Mouse (Mus musculus): ENCODE data around the gene Mamdc2. TPM values are rescaled to one million over a fixed set of nuclear protein-coding genes. Genes with fewer than 3 reads are reported as not detected.

The Mamdc2 gene
- total and polyA plus RNA-seq, 3 experiments: not detected

GRCm38 (mm10) chr19:23435731-23436130 is 12.5 kb downstream of the Mamdc2 start:
- DNase-seq (ENCODE audit: low read depth, low spot score): no peak
- Histone ChIP-seq H3K4me1 (ENCODE audit: control insufficient read depth in 1 of 2, insufficient read depth in 2 of 2, low read length in 2 of 2) (no peaks in the 10 kb centered on the region), H3K9ac (ENCODE audit: control insufficient read depth, low read depth, low read length, poor library complexity, severe bottlenecking) (no peak overlapping the region)

GRCm38 (mm10) chr19:23434433-23434832 is 13.8 kb downstream of the Mamdc2 start:
- H3K9ac ChIP-seq (ENCODE audit: control insufficient read depth, low read depth, low read length, poor library complexity, severe bottlenecking): no peak overlapping the region
- no peaks in the 10 kb centered on the region for H3K9me3 ChIP-seq (replicated peaks; ENCODE audit: insufficient read depth, low read length)
- TF ChIP-seq TCF12 (IDR thresholded peaks at IDR 0.05; ENCODE audit: low read depth, low read length): no peak
- TF ChIP-seq CHD1 (IDR thresholded peaks at IDR 0.05; ENCODE audit: low read depth, low read length): no peak
- no peak for TF ChIP-seq BHLHE40 (IDR thresholded peaks at IDR 0.05; ENCODE audit: borderline replicate concordance, low read depth, low read length)
- no peak for TF ChIP-seq POLR2A (IDR thresholded peaks at IDR 0.05; ENCODE audit: control insufficient read depth in 1 of 2, insufficient read depth in 1 of 2, low read depth in 1 of 2, low read length in 2 of 2, poor library complexity in 1 of 2)
- no peak for TF ChIP-seq MAZ (IDR thresholded peaks at IDR 0.05; ENCODE audit: low read depth, low read length)
- TF ChIP-seq JUND (IDR thresholded peaks at IDR 0.05; ENCODE audit: low read depth, low read length): no peak
- TF ChIP-seq TBP (IDR thresholded peaks at IDR 0.05; ENCODE audit: low read depth, low read length): no peak
- TF ChIP-seq NELFE (IDR thresholded peaks at IDR 0.05; ENCODE audit: low read depth, low read length): no peak
- H3K4me1 ChIP-seq (ENCODE audit: control insufficient read depth in 1 of 2, insufficient read depth in 2 of 2, low read length in 2 of 2): no peaks in the 10 kb centered on the region
- DNase-seq (ENCODE audit: low read depth, low spot score): no peak
- no peak overlapping the region for H3K4me3 ChIP-seq (ENCODE audit: control insufficient read depth in 1 of 2, insufficient read depth in 1 of 2, low read depth in 2 of 2, low read length in 2 of 2)
- no peaks in the 10 kb centered on the region for H3K27me3 ChIP-seq (ENCODE audit: control insufficient read depth in 1 of 2, insufficient read depth in 2 of 2, low read length in 2 of 2)
- H3K79me2 ChIP-seq (ENCODE audit: control insufficient read depth, insufficient read depth, low read length, poor library complexity): no peaks in the 10 kb centered on the region
- H3K27ac ChIP-seq (ENCODE audit: control insufficient read depth, low read depth, low read length): no peak overlapping the region
- H3K36me3 ChIP-seq (ENCODE audit: control insufficient read depth in 1 of 2, insufficient read depth in 2 of 2, low read length in 2 of 2): no peaks in the 10 kb centered on the region

More at GRCm38 (mm10) chr19:23435731-23436130, 12.5 kb downstream of the Mamdc2 start:
- H3K9me3 ChIP-seq (replicated peaks; ENCODE audit: insufficient read depth, low read length): no peaks in the 10 kb centered on the region
- TF ChIP-seq MYB (IDR thresholded peaks at IDR 0.05; ENCODE audit: low read depth, low read length) (no peak), EP300 (IDR thresholded peaks at IDR 0.05; ENCODE audit: low read depth in 1 of 2, low read length in 2 of 2) (no peak), MXI1 (IDR thresholded peaks at IDR 0.05; ENCODE audit: low read depth, low read length) (no peak), CHD2 (IDR thresholded peaks at IDR 0.05; ENCODE audit: low read length) (no peak), USF2 (IDR thresholded peaks at IDR 0.05; ENCODE audit: borderline replicate concordance in 1 of 2, insufficient read depth in 1 of 2, low read depth in 1 of 2, low read length in 2 of 2) (no peak)
- no peak overlapping the region for H3K4me3 ChIP-seq (ENCODE audit: control insufficient read depth in 1 of 2, insufficient read depth in 1 of 2, low read depth in 2 of 2, low read length in 2 of 2)
- no peak overlapping the region for H3K27ac ChIP-seq (ENCODE audit: control insufficient read depth, low read depth, low read length)
- no peaks in the 10 kb centered on the region for H3K36me3 ChIP-seq (ENCODE audit: control insufficient read depth in 1 of 2, insufficient read depth in 2 of 2, low read length in 2 of 2)
- H3K27me3 ChIP-seq (ENCODE audit: control insufficient read depth in 1 of 2, insufficient read depth in 2 of 2, low read length in 2 of 2): no peaks in the 10 kb centered on the region
- no peaks in the 10 kb centered on the region for H3K79me2 ChIP-seq (ENCODE audit: control insufficient read depth, insufficient read depth, low read length, poor library complexity)

GRCm38 (mm10) chr19:23417668-23418067 is 30.6 kb downstream of the Mamdc2 start:
- no peak overlapping the region for H3K4me3 ChIP-seq (ENCODE audit: control insufficient read depth in 1 of 2, insufficient read depth in 1 of 2, low read depth in 2 of 2, low read length in 2 of 2)
- H3K27ac ChIP-seq (ENCODE audit: control insufficient read depth, low read depth, low read length): no peak overlapping the region
- no peaks in the 10 kb centered on the region for H3K27me3 ChIP-seq (ENCODE audit: control insufficient read depth in 1 of 2, insufficient read depth in 2 of 2, low read length in 2 of 2)
- H3K36me3 ChIP-seq (ENCODE audit: control insufficient read depth in 1 of 2, insufficient read depth in 2 of 2, low read length in 2 of 2): no peaks in the 10 kb centered on the region
- DNase-seq (ENCODE audit: low read depth, low spot score): no peak
- no peak overlapping the region for H3K9ac ChIP-seq (ENCODE audit: control insufficient read depth, low read depth, low read length, poor library complexity, severe bottlenecking)
- no peaks in the 10 kb centered on the region for H3K79me2 ChIP-seq (ENCODE audit: control insufficient read depth, insufficient read depth, low read length, poor library complexity)
- no peaks in the 10 kb centered on the region for H3K4me1 ChIP-seq (ENCODE audit: control insufficient read depth in 1 of 2, insufficient read depth in 2 of 2, low read length in 2 of 2)
- H3K9me3 ChIP-seq (replicated peaks; ENCODE audit: insufficient read depth, low read length): no peaks in the 10 kb centered on the region
- TF ChIP-seq E2F4 (IDR thresholded peaks at IDR 0.05; ENCODE audit: borderline replicate concordance, low read depth, low read length) (no peak), UBTF (IDR thresholded peaks at IDR 0.05; ENCODE audit: borderline replicate concordance, insufficient read depth, low read depth, low read length) (no peak), USF2 (IDR thresholded peaks at IDR 0.05; ENCODE audit: borderline replicate concordance in 1 of 2, insufficient read depth in 1 of 2, low read depth in 1 of 2, low read length in 2 of 2) (no peak), USF1 (IDR thresholded peaks at IDR 0.05; ENCODE audit: low read depth, low read length) (no peak), TAL1 (IDR thresholded peaks at IDR 0.05; ENCODE audit: low read length) (no peak), MAFK (IDR thresholded peaks at IDR 0.05; ENCODE audit: borderline replicate concordance, low read depth, low read length) (no peak), MEF2A (IDR thresholded peaks at IDR 0.05; ENCODE audit: extremely low read depth, insufficient replicate concordance, low read depth, low read length, poor library complexity, severe bottlenecking) (no peak), POLR2A (IDR thresholded peaks at IDR 0.05; ENCODE audit: control insufficient read depth in 1 of 2, insufficient read depth in 1 of 2, low read depth in 1 of 2, low read length in 2 of 2, poor library complexity in 1 of 2) (no peak), JUND (IDR thresholded peaks at IDR 0.05; ENCODE audit: low read depth, low read length) (no peak), MYB (IDR thresholded peaks at IDR 0.05; ENCODE audit: low read depth, low read length) (no peak), MXI1 (IDR thresholded peaks at IDR 0.05; ENCODE audit: low read depth, low read length) (no peak), ETS1 (IDR thresholded peaks at IDR 0.05; ENCODE audit: low read depth, low read length) (no peak), ELF1 (IDR thresholded peaks at IDR 0.05; ENCODE audit: low read depth, low read length) (no peak), MAX (IDR thresholded peaks at IDR 0.05; ENCODE audit: low read length) (no peak), ZMIZ1 (IDR thresholded peaks at IDR 0.05; ENCODE audit: low read depth, low read length) (no peak), NELFE (IDR thresholded peaks at IDR 0.05; ENCODE audit: low read depth, low read length) (no peak), NRF1 (IDR thresholded peaks at IDR 0.05; ENCODE audit: insufficient read depth, low read depth, low read length, poor library complexity, severe bottlenecking) (no peak), TBP (IDR thresholded peaks at IDR 0.05; ENCODE audit: low read depth, low read length) (no peak)

All from MEL (cell line).